Mouse (Mus musculus) monocyte, adult 5-6 weeks (primary cell): ENCODE measurements around the gene Scfd2. TPM values are rescaled to one million over a fixed set of nuclear protein-coding genes. Genes with fewer than 3 reads are reported as not detected.

Experiments used
- ATAC-seq: fragments of 153-309, 156-312 bp; replicated peaks from 2 replicates; pipeline ENCODE4 v1.8.0; 2017; ENCODE audit warnings: mild to moderate bottlenecking; ENCODE audit not compliant: low TSS enrichment, insufficient number of reproducible peaks, severe bottlenecking, poor library complexity, low FRiP score
- total RNA-seq: library from RNA; stranded (forward); fragments of 200-1000, 200-491, 200-594 nt; gene quantifications from 3 replicates; pipeline ENCODE4 v1.2.3, GENCODE M21; 2017

Scfd2 gene
- total RNA-seq, 1 experiment from 2014 or later, result 15.9 TPM

DNA sequence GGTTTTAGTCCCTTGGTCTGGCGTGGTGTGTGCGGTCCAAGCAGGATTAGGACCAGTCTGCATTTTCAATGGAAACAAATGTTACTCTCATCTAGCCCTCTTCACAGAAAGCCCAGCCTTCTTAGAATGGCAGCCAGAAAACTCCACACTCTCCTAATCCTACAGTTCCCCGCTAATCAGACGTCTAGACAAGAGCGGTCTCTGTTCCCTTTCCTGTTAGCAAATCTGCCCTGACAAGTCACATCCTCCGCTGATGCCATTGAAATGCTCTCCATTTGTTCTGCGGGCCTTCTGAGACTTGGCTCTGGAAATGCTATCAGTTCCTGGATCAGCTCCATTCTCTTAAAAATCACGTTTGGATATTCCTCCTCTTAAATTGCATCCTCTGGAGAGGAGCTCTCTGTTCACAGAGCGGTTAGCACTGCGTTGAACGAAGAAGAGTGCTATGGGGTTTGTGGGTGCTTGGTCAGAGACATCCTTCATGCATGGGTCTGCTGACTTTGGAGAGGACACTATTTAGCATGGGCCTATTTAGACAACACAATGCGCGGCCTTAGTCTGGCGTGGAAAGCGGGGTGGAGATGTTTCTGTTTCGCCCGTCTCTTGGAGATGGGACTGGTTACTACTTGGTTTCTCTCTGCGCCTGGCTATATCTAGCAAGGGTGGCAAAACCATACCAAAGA lies 358.3 kb downstream of the Scfd2 start:
- no peak for ATAC-seq

DNA sequence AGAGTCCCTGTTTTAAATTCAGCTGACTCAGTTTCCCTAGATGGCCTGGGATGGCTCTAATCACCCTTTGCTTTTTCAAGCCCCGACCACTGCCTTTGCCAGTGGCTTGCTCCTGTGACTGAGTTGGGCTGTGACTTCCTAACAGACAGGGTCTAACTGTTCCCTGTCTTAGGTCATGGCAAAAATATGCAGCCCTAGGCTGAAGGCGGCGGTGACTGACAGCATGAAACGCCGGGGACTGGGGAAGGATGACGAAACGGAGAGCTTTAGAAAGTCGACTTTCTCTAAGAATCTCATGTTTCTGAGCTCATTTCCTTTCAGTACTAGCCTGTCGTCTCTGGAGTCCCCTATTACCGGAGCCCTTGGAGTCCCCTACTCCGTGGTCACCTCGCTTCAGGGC lies 359.4 kb downstream of the Scfd2 start:
- no peak for ATAC-seq

DNA sequence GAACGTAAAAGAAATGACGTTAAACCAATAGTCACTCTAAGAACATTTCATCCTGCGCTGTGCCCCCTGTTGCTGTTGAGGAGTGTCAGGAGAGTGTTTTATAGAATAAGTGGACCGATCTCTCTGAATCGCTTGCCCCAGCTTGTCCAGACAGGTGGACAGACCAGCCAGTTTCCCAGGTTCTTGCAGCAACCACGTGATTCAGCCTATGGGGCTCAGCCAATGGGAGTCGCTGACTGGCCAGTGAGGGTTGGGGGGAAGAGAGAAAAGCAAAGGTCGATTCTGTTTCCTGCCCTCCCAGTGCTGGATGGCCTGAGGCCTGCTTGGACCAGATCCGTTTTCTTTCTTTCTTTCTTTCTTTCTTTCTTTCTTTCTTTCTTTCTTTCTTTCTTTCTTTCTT lies 359.8 kb downstream of the Scfd2 start:
- no peak for ATAC-seq

DNA sequence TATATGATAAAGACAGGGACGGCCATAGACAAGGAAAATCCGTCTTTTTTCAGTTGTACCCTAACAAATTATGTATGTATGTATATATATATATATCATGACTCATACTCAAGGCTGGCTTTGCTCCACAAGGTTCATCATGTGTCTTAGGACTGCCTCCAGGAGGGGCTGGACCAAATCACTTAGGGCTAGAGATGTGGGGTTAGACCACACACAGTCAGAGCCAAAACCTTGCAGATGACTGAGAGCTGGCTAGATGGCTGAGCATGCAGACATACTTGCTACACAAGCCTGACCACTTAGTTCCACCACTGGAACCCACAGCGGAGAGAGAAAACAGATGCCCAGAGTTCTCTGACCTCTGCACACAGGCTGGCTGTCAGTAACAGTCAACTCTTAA lies 363.5 kb downstream of the Scfd2 start:
- ATAC-seq, result no peak

DNA sequence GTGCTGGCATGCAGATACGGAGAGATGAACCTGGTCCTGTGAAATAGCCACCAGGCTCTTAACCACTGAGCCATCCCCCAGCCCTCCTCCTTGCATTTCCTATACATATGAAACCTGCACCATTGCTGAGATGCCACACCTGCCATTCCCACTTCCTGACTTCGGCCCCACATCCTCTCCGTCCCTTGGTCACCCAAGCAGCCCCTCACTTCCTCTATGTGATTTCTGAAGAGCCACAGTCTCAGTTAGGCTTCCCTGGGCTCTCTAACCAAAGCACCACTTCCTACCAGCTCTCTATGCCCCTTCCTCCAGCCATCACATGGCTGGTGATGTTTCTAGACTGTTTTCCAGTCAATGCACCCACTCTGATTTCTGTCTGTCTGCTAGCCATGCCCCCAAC lies 364.9 kb downstream of the Scfd2 start:
- no peak for ATAC-seq

DNA sequence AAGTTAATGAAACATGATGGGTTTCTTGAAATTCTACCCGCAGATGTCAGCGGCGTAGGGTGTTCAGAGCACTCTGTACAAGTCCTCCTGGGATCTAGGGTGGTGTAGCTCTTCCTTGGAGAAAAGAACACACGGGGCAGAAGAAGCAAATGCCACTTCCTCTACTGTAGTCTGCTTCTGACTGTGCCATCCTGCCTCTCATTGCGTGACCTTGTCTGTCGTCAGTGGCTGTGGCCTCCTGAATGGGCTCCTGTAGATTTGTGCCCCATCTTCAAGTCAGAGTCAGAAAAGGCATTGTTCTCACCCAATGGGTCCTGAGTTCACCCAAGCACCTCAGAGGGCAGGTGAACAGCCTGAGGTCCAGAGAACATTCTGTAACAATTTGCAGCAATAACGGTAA lies 367.0 kb downstream of the Scfd2 start:
- no peak for ATAC-seq

DNA sequence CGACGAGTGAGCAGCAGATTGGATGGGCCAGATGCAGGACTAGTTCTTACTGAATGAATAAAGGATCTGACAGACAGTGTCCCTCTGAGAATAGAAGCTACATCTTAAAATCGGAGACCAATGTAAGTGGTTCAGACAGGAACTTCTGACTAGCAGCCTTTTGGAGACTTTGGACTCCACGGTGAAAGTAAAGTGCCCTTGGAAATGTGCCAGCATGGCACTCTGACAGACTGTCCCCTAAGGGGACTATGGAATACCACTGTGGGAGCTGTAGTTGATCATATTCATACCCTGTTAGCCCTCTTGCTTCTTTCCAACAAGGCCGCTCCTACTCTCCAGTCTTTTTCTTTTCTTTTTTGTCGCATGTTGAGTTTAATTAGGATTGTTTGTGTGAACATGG lies 368.4 kb downstream of the Scfd2 start:
- no peak for ATAC-seq

DNA sequence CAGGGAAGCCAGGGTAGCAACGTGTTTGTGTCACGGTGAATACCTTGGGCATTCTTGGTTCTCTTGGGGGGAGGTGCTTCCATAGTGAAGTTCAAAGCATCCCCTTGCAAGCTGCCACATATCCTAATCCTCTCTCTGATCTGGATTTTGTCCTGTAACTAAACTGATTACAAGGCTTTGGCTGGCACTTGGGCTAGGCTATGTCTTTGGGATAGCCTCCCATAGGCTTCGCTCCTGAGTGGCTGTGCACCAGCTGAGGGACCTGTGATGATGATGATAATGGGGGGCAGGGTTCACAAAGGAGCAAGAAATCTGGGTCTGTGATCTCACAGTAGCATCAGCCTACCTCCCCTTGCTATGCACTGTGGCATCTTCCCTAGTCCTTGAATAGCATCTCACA lies 369.5 kb downstream of the Scfd2 start:
- ATAC-seq, result no peak

DNA sequence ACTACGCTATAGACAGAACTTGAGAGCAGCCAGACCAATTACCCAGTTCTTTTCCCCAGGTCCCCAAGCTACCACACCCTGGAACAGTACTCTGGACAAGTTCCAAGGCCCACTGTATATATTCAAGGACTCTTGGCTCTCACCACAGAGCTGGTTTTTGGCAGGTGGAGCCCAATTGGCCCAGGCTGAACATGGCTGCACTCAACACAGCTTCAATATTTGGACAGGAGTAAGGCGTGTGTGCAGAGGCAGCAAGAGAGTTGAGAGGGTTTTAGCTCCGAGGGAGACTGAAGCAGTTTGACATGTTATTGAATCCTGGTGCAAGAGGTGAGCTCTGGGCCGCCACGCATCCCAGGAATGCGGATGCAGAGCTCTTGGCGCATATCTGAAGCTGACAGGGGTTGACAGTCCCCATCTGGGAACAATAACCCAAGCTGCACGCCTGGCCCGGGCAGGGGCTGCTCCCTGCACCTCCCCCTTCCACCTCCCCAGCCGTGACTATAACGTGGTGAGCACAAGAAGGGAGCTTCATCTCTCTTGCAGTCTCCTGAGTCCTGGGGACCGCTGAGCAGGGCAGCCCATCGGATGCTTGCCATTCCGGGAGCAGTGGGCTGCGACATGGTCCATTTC lies 370.1 kb downstream of the Scfd2 start:
- ATAC-seq, result no peak

DNA sequence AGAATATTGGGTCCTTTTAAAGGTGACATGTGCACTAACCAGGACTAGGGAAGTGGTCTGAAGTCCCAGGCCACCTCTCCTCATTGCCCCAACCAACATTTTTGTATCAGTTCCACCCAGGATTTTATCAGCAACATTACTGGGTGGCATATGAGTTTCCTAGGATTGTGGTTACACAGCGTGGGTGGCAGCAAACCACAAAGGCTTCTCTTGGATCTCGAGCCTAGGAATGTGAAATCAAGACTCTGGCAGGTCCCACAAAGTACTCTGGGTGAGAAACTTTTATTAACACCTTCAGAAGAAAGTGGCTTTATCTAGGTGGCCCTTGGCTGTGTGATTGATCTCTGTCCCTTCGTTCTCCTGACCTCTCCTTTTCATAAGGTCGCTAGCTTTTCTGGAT lies 371.2 kb downstream of the Scfd2 start:
- no peak for ATAC-seq

DNA sequence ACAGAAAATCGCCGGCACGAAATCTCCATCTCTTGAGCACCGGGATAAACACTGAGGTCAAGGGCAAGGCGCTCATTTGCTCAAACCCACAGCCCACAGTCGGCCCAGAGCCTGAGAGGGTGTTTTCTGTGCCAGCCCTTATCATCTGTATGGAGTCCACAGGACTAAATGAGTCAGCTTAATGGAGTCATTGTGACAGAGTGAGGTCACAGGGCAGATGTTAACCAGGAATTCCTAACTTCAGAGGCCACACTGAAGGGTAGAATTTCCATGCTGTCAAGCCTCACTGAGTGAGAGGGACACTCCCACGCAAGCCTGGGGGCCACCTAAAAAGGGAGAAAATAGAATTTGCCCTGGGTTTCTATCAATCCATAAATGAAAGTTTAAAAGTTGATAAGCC lies 371.7 kb downstream of the Scfd2 start:
- ATAC-seq, result no peak

DNA sequence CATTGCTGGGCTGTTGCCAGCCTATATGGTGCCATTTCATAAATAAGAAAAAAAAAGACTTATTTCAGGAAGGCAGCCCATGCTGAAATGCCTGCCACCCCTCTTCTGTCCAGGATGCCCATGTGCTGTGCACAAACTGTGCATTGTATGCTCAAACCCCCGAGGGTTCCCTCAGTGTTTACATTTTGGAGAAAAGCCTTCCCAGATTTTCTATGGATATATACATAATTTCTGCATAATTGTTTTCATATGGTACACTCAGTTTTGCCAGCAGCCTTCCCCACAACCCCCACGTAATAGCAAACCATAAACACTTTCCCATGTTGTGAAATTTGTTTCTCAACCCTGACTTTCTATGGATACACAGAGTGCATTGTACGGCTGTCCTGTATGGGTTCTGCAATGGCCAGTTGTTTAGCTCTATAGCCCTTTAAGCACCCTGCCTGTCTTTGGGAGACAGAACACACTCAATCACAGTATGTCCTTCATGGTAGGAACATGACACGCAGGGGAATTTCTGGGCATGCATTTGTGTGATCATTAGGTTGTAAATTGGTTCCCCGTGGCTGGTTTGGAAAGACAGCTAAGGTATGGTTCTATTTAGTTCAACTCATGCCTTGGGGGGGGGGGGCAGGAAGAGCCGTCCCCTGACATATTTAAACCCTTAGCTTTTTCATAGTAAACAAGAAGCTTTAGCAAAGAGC lies 372.5 kb downstream of the Scfd2 start:
- ATAC-seq, result no peak

DNA sequence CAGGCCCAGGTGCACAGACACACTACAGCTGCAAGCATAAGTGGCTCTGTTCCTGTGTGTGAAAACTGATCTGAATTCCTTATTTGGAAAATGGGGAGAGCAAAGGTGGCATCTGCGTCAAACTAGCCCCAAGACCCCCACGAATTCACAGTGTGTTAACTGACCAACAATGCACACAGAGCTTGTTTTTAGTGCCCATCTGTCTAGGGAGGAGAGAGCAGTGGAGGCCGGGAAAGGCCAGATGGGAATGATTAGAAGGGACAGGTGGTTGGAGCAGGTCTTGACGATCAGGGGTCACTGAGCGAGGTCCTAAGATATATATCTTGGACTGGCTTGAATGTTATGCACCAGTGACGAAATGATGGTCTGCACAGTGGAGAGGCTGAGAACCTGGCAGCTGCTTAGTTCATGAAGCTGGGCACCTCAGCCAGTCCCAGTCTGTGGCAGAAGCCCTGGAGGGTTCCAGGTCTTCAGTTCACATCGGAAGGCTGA lies 375.7 kb downstream of the Scfd2 start:
- ATAC-seq, result no peak

Other genes starting within 250 kb of the Scfd2 start
- gene Fip1l1, start 3.7 kb upstream of the Scfd2 start, total RNA-seq, result 113 to 232 TPM (median 161 TPM) in 3 replicates
- gene Lnx1, start 171.2 kb upstream of the Scfd2 start, total RNA-seq, result 0.19 TPM in 1 of 3 replicates, not detected in the others